Mouse (Mus musculus) MEL (cell line): Measurements from ENCODE around the gene Rdh16f2. TPM values are rescaled to one million over a fixed set of nuclear protein-coding genes. Genes with fewer than 3 reads are reported as not detected.

Experiments
- DNase-seq: peaks from one replicate; pipeline ENCODE4 v3.0.0; 2011; ENCODE audit warnings: low read depth, low spot score
- H3K27ac ChIP-seq: 2 replicates; pipeline ENCODE4 v1.5.1; 2012; ENCODE audit warnings: low read depth, mild to moderate bottlenecking, control low read depth, low read length, moderate library complexity; ENCODE audit not compliant: control insufficient read depth
- H3K27me3 ChIP-seq, 2 experiments: fragments of 150-350 bp in 1 of 2; sonication (generic) in 1 of 2; 2 replicates each; pipeline ENCODE4 v1.6.1; 2012; ENCODE audit warnings: low read length in 2 of 2, mild to moderate bottlenecking in 2 of 2, improper control_type of control experiment in 1 of 2, moderate library complexity in 1 of 2; ENCODE audit not compliant: insufficient read depth in 2 of 2, control insufficient read depth in 1 of 2
- H3K36me3 ChIP-seq, 2 experiments: 2 replicates each; pipeline ENCODE4 v1.6.1; 2012 to 2014; ENCODE audit warnings: low read length in 2 of 2, improper control_type of control experiment in 1 of 2, inconsistent platforms in 1 of 2, mild to moderate bottlenecking in 1 of 2; ENCODE audit not compliant: insufficient read depth in 2 of 2, control insufficient read depth in 1 of 2
- H3K4me1 ChIP-seq, 2 experiments: fragments of 150-350 bp in 1 of 2; sonication (generic) in 1 of 2; 2 replicates each; pipeline ENCODE4 v1.6.1; 2012; ENCODE audit warnings: low read length in 2 of 2, improper control_type of control experiment in 1 of 2, mild to moderate bottlenecking in 1 of 2; ENCODE audit not compliant: insufficient read depth in 2 of 2, control insufficient read depth in 1 of 2
- H3K4me3 ChIP-seq, 2 experiments: fragments of 150-350 bp in 1 of 2; sonication (generic) in 1 of 2; 2 replicates each; pipeline ENCODE4 v1.5.1; 2012; ENCODE audit warnings: low read depth in 2 of 2, low read length in 2 of 2, mild to moderate bottlenecking in 2 of 2, moderate library complexity in 2 of 2, control low read depth in 1 of 2, improper control_type of control experiment in 1 of 2; ENCODE audit not compliant: control insufficient read depth in 1 of 2, insufficient read depth in 1 of 2
- H3K79me2 ChIP-seq: 2 replicates; pipeline ENCODE4 v1.6.1; 2012; ENCODE audit warnings: mild to moderate bottlenecking, low read length, moderate library complexity; ENCODE audit not compliant: control insufficient read depth, poor library complexity, insufficient read depth
- H3K9ac ChIP-seq: 2 replicates; pipeline ENCODE4 v1.6.1; 2012; ENCODE audit warnings: low read depth, mild to moderate bottlenecking, control low read depth, low read length, moderate library complexity; ENCODE audit not compliant: control insufficient read depth, poor library complexity, severe bottlenecking
- H3K9me3 ChIP-seq: fragments of 150-350 bp; sonication (generic); replicated peaks from 2 replicates; pipeline ENCODE4 v1.6.1; 2012; ENCODE audit warnings: mild to moderate bottlenecking, low read length, improper control_type of control experiment, moderate library complexity; ENCODE audit not compliant: insufficient read depth
- CHD1 ChIP-seq: IDR thresholded peaks from 2 replicates; pipeline ENCODE4 v1.6.1; 2012; ENCODE audit warnings: low read depth, mild to moderate bottlenecking, inconsistent platforms, low read length, improper control_type of control experiment
- ELF1 ChIP-seq: IDR thresholded peaks from 2 replicates; pipeline ENCODE4 v1.6.1; 2014; ENCODE audit warnings: low read depth, mild to moderate bottlenecking, inconsistent platforms, low read length, improper control_type of control experiment, moderate library complexity
- ETS1 ChIP-seq: IDR thresholded peaks from 2 replicates; pipeline ENCODE4 v1.6.1; 2012; ENCODE audit warnings: low read depth, mild to moderate bottlenecking, inconsistent platforms, low read length, improper control_type of control experiment, moderate library complexity
- GABPA ChIP-seq: IDR thresholded peaks from 2 replicates; pipeline ENCODE4 v1.6.1; 2012; ENCODE audit warnings: low read depth, mild to moderate bottlenecking, inconsistent platforms, low read length, improper control_type of control experiment, moderate library complexity
- JUND ChIP-seq: IDR thresholded peaks from 2 replicates; pipeline ENCODE4 v1.6.1; 2011; ENCODE audit warnings: low read depth, mild to moderate bottlenecking, improper control_type of control experiment, low read length
- KAT2A ChIP-seq: conservative IDR thresholded peaks from 2 replicates; pipeline ENCODE4 v1.6.1; 2012; ENCODE audit warnings: low read depth, low read length, improper control_type of control experiment, inconsistent platforms
- MAFK ChIP-seq: IDR thresholded peaks from 2 replicates; pipeline ENCODE4 v1.6.1; 2011; ENCODE audit warnings: low read depth, mild to moderate bottlenecking, low read length, improper control_type of control experiment, borderline replicate concordance
- MAX ChIP-seq: IDR thresholded peaks from 2 replicates; pipeline ENCODE4 v1.6.1; 2011; ENCODE audit warnings: low read length, improper control_type of control experiment
- MAZ ChIP-seq: IDR thresholded peaks from 2 replicates; pipeline ENCODE4 v1.6.1; 2012; ENCODE audit warnings: low read depth, mild to moderate bottlenecking, inconsistent platforms, low read length, improper control_type of control experiment
- MYB ChIP-seq: IDR thresholded peaks from 2 replicates; pipeline ENCODE4 v1.6.1; 2011; ENCODE audit warnings: mild to moderate bottlenecking, low read depth, low read length, improper control_type of control experiment
- MYC ChIP-seq: IDR thresholded peaks from 2 replicates; pipeline ENCODE4 v1.6.1; 2011; ENCODE audit warnings: low read depth, mild to moderate bottlenecking, low read length, improper control_type of control experiment, moderate library complexity
- NELFE ChIP-seq: IDR thresholded peaks from 2 replicates; pipeline ENCODE4 v1.6.1; 2011; ENCODE audit warnings: low read depth, low read length, improper control_type of control experiment
- NRF1 ChIP-seq: IDR thresholded peaks from 2 replicates; pipeline ENCODE4 v1.6.1; 2014; ENCODE audit warnings: low read depth, mild to moderate bottlenecking, inconsistent platforms, low read length, improper control_type of control experiment, moderate library complexity; ENCODE audit not compliant: poor library complexity, insufficient read depth, severe bottlenecking
- POLR2A ChIP-seq, 2 experiments: IDR thresholded peaks; 2 replicates each; pipeline ENCODE4 v1.6.1; 2011 to 2012; ENCODE audit warnings: low read length in 2 of 2, mild to moderate bottlenecking in 2 of 2, control low read depth in 1 of 2, improper control_type of control experiment in 1 of 2, low read depth in 1 of 2, moderate library complexity in 1 of 2; ENCODE audit not compliant: control insufficient read depth in 1 of 2, insufficient read depth in 1 of 2, poor library complexity in 1 of 2
- RAD21 ChIP-seq: IDR thresholded peaks from 2 replicates; pipeline ENCODE4 v1.6.1; 2011; ENCODE audit warnings: mild to moderate bottlenecking, low read depth, low read length, improper control_type of control experiment
- RCOR1 ChIP-seq: IDR thresholded peaks from 2 replicates; pipeline ENCODE4 v1.6.1; 2012; ENCODE audit warnings: low read depth, mild to moderate bottlenecking, inconsistent platforms, low read length, improper control_type of control experiment
- SIN3A ChIP-seq: IDR thresholded peaks from 2 replicates; pipeline ENCODE4 v1.6.1; 2012; ENCODE audit warnings: low read length, improper control_type of control experiment, inconsistent platforms
- TAL1 ChIP-seq: IDR thresholded peaks from 2 replicates; pipeline ENCODE4 v1.6.1; 2012; ENCODE audit warnings: mild to moderate bottlenecking, inconsistent platforms, low read length, moderate library complexity, mixed read lengths
- TBP ChIP-seq: IDR thresholded peaks from 2 replicates; pipeline ENCODE4 v1.8.0; 2011; ENCODE audit warnings: low read depth, low read length, improper control_type of control experiment
- TCF12 ChIP-seq: IDR thresholded peaks from 2 replicates; pipeline ENCODE4 v1.6.1; 2014; ENCODE audit warnings: low read depth, mild to moderate bottlenecking, inconsistent platforms, low read length, improper control_type of control experiment, moderate library complexity
- UBTF ChIP-seq: IDR thresholded peaks from 2 replicates; pipeline ENCODE4 v1.6.1; 2012; ENCODE audit warnings: low read depth, mild to moderate bottlenecking, inconsistent platforms, low read length, improper control_type of control experiment, moderate library complexity, borderline replicate concordance; ENCODE audit not compliant: insufficient read depth
- ZC3H11A ChIP-seq: IDR thresholded peaks from 2 replicates; pipeline ENCODE4 v1.6.1; 2012; ENCODE audit warnings: low read depth, mild to moderate bottlenecking, inconsistent platforms, low read length, improper control_type of control experiment
- polyA plus RNA-seq, 2 experiments: library from polyadenylated mRNA; stranded (reverse) in 1 of 2; unstranded in 1 of 2; fragments of >175 nt in 1 of 2; fragments of >200 nt in 1 of 2; gene quantifications; 2 replicates each; pipeline versions ENCODE4 v1.2.1 to v1.2.4; 2012; ENCODE audit warnings: low replicate concordance in 2 of 2, low read depth in 1 of 2; ENCODE audit not compliant: insufficient read length in 2 of 2, insufficient read depth in 1 of 2, missing spikeins in 1 of 2
- total RNA-seq: library from RNA; depleted of rRNA; stranded (reverse); fragments of 300-350 nt; gene quantifications from 2 replicates; pipeline ENCODE4 v1.2.3, GENCODE M21; 2012

Rdh16f2 gene
- total and polyA plus RNA-seq, 3 experiments: 0.07 TPM; not detected in 2

- Histone ChIP-seq H3K9me3 (no peaks in the 10 kb centered on the region), H3K27me3 (no peaks in the 10 kb centered on the region; a peak in 1 of 4 replicates), H3K27ac (no peak within 1 kb of the TSS), H3K4me1 (no peaks in the 10 kb centered on the region), H3K9ac (no peak within 1 kb of the TSS), H3K79me2 (no peaks in the 10 kb centered on the region), H3K4me3 (no peak within 1 kb of the TSS), H3K36me3 (no peaks in the 10 kb centered on the region)
- TF ChIP-seq TBP: no peak
- TF ChIP-seq RCOR1: no peak
- TF ChIP-seq RAD21: no peak
- TF ChIP-seq MAFK: no peak
- TF ChIP-seq NRF1: no peak
- TF ChIP-seq MYC: no peak
- no peak for TF ChIP-seq TAL1
- no peak for TF ChIP-seq NELFE
- no peak for TF ChIP-seq JUND
- no peak for TF ChIP-seq MAZ
- TF ChIP-seq GABPA: no peak
- TF ChIP-seq MAX: no peak
- no peak for TF ChIP-seq POLR2A (IDR thresholded peaks at IDR 0.05; ENCODE audit: control insufficient read depth in 1 of 2, insufficient read depth in 1 of 2, low read depth in 1 of 2, low read length in 2 of 2, poor library complexity in 1 of 2)
- no peak for TF ChIP-seq ZC3H11A
- TF ChIP-seq ELF1: no peak
- no peak for TF ChIP-seq MYB
- TF ChIP-seq TCF12: no peak
- TF ChIP-seq SIN3A: no peak
- TF ChIP-seq CHD1: no peak
- DNase-seq: no peak
Measured at GRCm38 (mm10) chr10:127849628-127850027, 16.6 kb upstream of the Rdh16f2 start, which contains the start of gene Rdh19. Gene Rdh19 (plus strand): TSS chr10:127849928.

GRCm38 (mm10) chr10:127856376-127856775 lies 9.9 kb upstream of the Rdh16f2 start:
- no peak for TF ChIP-seq ETS1
- TF ChIP-seq UBTF: no peak
- no peak for TF ChIP-seq KAT2A
- TF ChIP-seq NRF1: no peak
- H3K79me2 ChIP-seq: no peaks in the 10 kb centered on the region

More at GRCm38 (mm10) chr10:127856376-127856775, 9.9 kb upstream of the Rdh16f2 start:
- Histone ChIP-seq H3K27me3 (peaks cover 4 to 8% of the 10 kb centered on the region in 2 experiments; a peak in 3 of 4 replicates), H3K9me3 (no peaks in the 10 kb centered on the region), H3K4me3 (no peak overlapping the region), H3K27ac (no peak overlapping the region), H3K4me1 (no peaks in the 10 kb centered on the region), H3K9ac (no peak overlapping the region), H3K36me3 (no peaks in the 10 kb centered on the region)
- no peak for DNase-seq
